Comparison of ENCODE assay signal across 32 mouse cellular contexts in genomic region chr4:71259897-71260296, GRCm38 (mm10).
DNase-seq lines count a peak whose midpoint lies in the region; ATAC-seq lines count a peak whose summit lies in the region.
"Had no signal": no experiment of that assay in that cellular context is flagged by ENCODE, and none has a peak within 500 bp of the region (broad histone marks: within the 10 kb centered on the region; RNA-seq: fewer than 3 reads in every experiment).

No protein-coding gene starts in this region.

- H3K4me3 ChIP-seq in midbrain, embryonic 15.5 days: no peak overlapping the region
- H3K4me3 ChIP-seq in intestine, embryonic 15.5 days (replicated peaks): no peak overlapping the region
- H3K4me3 ChIP-seq: embryonic facial prominence, embryonic 15.5 days; forebrain, embryonic 13.5 days; heart, embryonic 12.5 days; heart, embryonic 15.5 days; hindbrain, embryonic 10.5 days; hindbrain, embryonic 13.5 days had no signal

- H3K27ac ChIP-seq in midbrain, embryonic 15.5 days: no peak overlapping the region
- H3K27ac ChIP-seq in intestine, embryonic 15.5 days: no peak overlapping the region
- H3K27ac ChIP-seq: embryonic facial prominence, embryonic 15.5 days; forebrain, embryonic 13.5 days; heart, embryonic 15.5 days; hindbrain, embryonic 10.5 days; hindbrain, embryonic 13.5 days had no signal

- H3K27me3 ChIP-seq in midbrain, embryonic 15.5 days (replicated peaks): no peaks in the 10 kb centered on the region
- no peaks in the 10 kb centered on the region for H3K27me3 ChIP-seq in intestine, embryonic 15.5 days (replicated peaks)
- H3K27me3 ChIP-seq: embryonic facial prominence, embryonic 15.5 days; forebrain, embryonic 13.5 days; heart, embryonic 12.5 days; heart, embryonic 15.5 days; hindbrain, embryonic 13.5 days; Patski had no signal

- DNase-seq in 416B (ENCODE audit: low read depth): peak; percentile 65
- peak; percentile 85 for DNase-seq in Muller cell, postnatal 12 days (ENCODE audit: inconsistent ontology term)
- DNase-seq in kidney, postnatal 14 days: no peak
- DNase-seq in gastrocnemius, postnatal 4 days (ENCODE audit: low spot score in 2 of 2): no peak
- DNase-seq: adrenal gland, postnatal 10 days; adrenal gland, postnatal 36 days; B cell, adult 2 months; cerebellum, adult 11 months; cerebellum, adult 2 months; cerebellum, adult 9-11 months; cerebellum, postnatal 25 days; embryo, embryonic 11 days; gastrocnemius, postnatal 10 days; gastrocnemius, postnatal 36 days; heart, adult 18-20 months; heart, postnatal 10 days; heart, postnatal 36 days had no signal

- ATAC-seq in common myeloid progenitor, adult 5-6 weeks (replicated peaks; ENCODE audit: low read depth, poor library complexity, severe bottlenecking): peak; percentile 74
- ATAC-seq in megakaryocyte progenitor cell, adult 5-6 weeks (replicated peaks; ENCODE audit: poor library complexity): peak; percentile 64
- no peak for ATAC-seq in midbrain, embryonic 15.5 days (replicated peaks)
- ATAC-seq in intestine, embryonic 15.5 days: no peak
- ATAC-seq: CD4-positive, CD25-positive, alpha-beta regulatory T cell, adult 4 months; forebrain, embryonic 13.5 days; forebrain, embryonic 16.5 days; hindbrain, embryonic 16.5 days; intestine, embryonic 16.5 days; Patski had no signal

- no peaks in the 10 kb centered on the region for H3K4me1 ChIP-seq in midbrain, embryonic 15.5 days
- H3K4me1 ChIP-seq in intestine, embryonic 15.5 days (replicated peaks): no peaks in the 10 kb centered on the region
- H3K4me1 ChIP-seq: embryonic facial prominence, embryonic 15.5 days; forebrain, embryonic 13.5 days; heart, embryonic 12.5 days; heart, embryonic 15.5 days; hindbrain, embryonic 10.5 days; hindbrain, embryonic 13.5 days had no signal

- no peak overlapping the region for H3K9ac ChIP-seq in midbrain, embryonic 15.5 days
- no peak overlapping the region for H3K9ac ChIP-seq in intestine, embryonic 15.5 days
- H3K9ac ChIP-seq: embryonic facial prominence, embryonic 15.5 days; forebrain, embryonic 13.5 days; heart, embryonic 12.5 days; heart, embryonic 15.5 days; hindbrain, embryonic 13.5 days had no signal

- H3K36me3 ChIP-seq in midbrain, embryonic 15.5 days (replicated peaks): no peaks in the 10 kb centered on the region
- H3K36me3 ChIP-seq in intestine, embryonic 15.5 days: no peaks in the 10 kb centered on the region
- H3K36me3 ChIP-seq: embryonic facial prominence, embryonic 15.5 days; heart, embryonic 12.5 days; heart, embryonic 15.5 days; hindbrain, embryonic 10.5 days; hindbrain, embryonic 13.5 days had no signal

- 88% methylated on average over 2 of the region's 2 CpGs for WGBS in midbrain, embryonic 15.5 days
- 77% methylated on average over 2 of the region's 2 CpGs for WGBS in intestine, embryonic 15.5 days

- H3K4me2 ChIP-seq in midbrain, embryonic 15.5 days: no peak overlapping the region
- no peak overlapping the region for H3K4me2 ChIP-seq in intestine, embryonic 15.5 days (replicated peaks)
- H3K4me2 ChIP-seq: embryonic facial prominence, embryonic 15.5 days; forebrain, embryonic 13.5 days; heart, embryonic 12.5 days; heart, embryonic 15.5 days; hindbrain, embryonic 13.5 days had no signal

- H3K9me3 ChIP-seq in midbrain, embryonic 15.5 days: no peaks in the 10 kb centered on the region
- H3K9me3 ChIP-seq in intestine, embryonic 15.5 days: no peaks in the 10 kb centered on the region
- H3K9me3 ChIP-seq: embryonic facial prominence, embryonic 15.5 days; forebrain, embryonic 13.5 days; heart, embryonic 15.5 days; hindbrain, embryonic 10.5 days; hindbrain, embryonic 13.5 days had no signal

Comparison
In these comparisons a context has a peak if more than half of its experiments do, and no peak if none do; other contexts are left out.
1. DNase-seq: peak in 416B (single experiment) and Muller cell, postnatal 12 days (single experiment); none in kidney, postnatal 14 days (single experiment) and gastrocnemius, postnatal 4 days (0 of 2).
2. ATAC-seq: peak in common myeloid progenitor, adult 5-6 weeks (single experiment) and megakaryocyte progenitor cell, adult 5-6 weeks (single experiment); none in midbrain, embryonic 15.5 days (single experiment) and intestine, embryonic 15.5 days (single experiment).